Mouse (Mus musculus) liver, embryonic 14.5 days (tissue): ENCODE measurements around the gene H2-Eb1. TPM values are rescaled to one million over a fixed set of nuclear protein-coding genes. Genes with fewer than 3 reads are reported as not detected.

Source experiments
- ATAC-seq: fragments of 200-750 bp; cut with Nextera tagmentation; 2 replicates; pipeline ENCODE4 v1.8.0; 2017; ENCODE audit warnings: moderate number of reproducible peaks, mild to moderate bottlenecking, moderate library complexity; ENCODE audit not compliant: insufficient read depth
- DNase-seq, 3 experiments: peaks; one replicate each; pipeline ENCODE4 v3.0.0-alpha.2; 2012 to 2013; ENCODE audit warnings: low read depth in 3 of 3, low spot score in 3 of 3
- H3K27ac ChIP-seq: fragments of 300-500 bp; sonication (generic); 2 replicates; pipeline ENCODE4 v1.5.1; 2014; ENCODE audit warnings: moderate library complexity, mild to moderate bottlenecking, control low read depth, inconsistent platforms
- H3K27me3 ChIP-seq: fragments of 300-500 bp; sonication (generic); 2 replicates; pipeline ENCODE4 v1.6.1; 2014; ENCODE audit warnings: mild to moderate bottlenecking, low read length, moderate library complexity; ENCODE audit not compliant: control insufficient read depth, insufficient read depth
- H3K36me3 ChIP-seq: fragments of 300-500 bp; sonication (generic); replicated peaks from 2 replicates; pipeline ENCODE4 v1.6.1; 2014; ENCODE audit warnings: low read depth; ENCODE audit not compliant: control insufficient read depth, insufficient read depth
- H3K4me1 ChIP-seq, 2 experiments: fragments of 200-500 bp in 1 of 2; fragments of 300-500 bp in 1 of 2; sonication (generic) in 1 of 2; replicated peaks; 2 replicates each; pipeline ENCODE4 v1.6.1; 2012 to 2014; ENCODE audit warnings: antibody characterized with exemption in 1 of 2, inconsistent platforms in 1 of 2, low read length in 1 of 2; ENCODE audit not compliant: control insufficient read depth in 2 of 2, insufficient read depth in 2 of 2
- H3K4me2 ChIP-seq: fragments of 300-500 bp; sonication (generic); 2 replicates; pipeline ENCODE4 v1.6.1; 2014; ENCODE audit warnings: low read depth, mild to moderate bottlenecking, control low read depth, moderate library complexity
- H3K4me3 ChIP-seq, 2 experiments: fragments of 200-500 bp in 1 of 2; fragments of 300-500 bp in 1 of 2; sonication (generic) in 1 of 2; 2 replicates each; pipeline ENCODE4 v1.5.1; 2012 to 2014; ENCODE audit warnings: low read depth in 2 of 2, low read length in 2 of 2, mild to moderate bottlenecking in 2 of 2, control low read depth in 1 of 2, inconsistent platforms in 1 of 2, moderate library complexity in 1 of 2; ENCODE audit not compliant: insufficient read depth in 1 of 2
- H3K9ac ChIP-seq: fragments of 300-500 bp; sonication (generic); replicated peaks from 2 replicates; pipeline ENCODE4 v1.6.1; 2014; ENCODE audit warnings: mild to moderate bottlenecking, control low read depth, moderate library complexity
- H3K9me3 ChIP-seq: fragments of 300-500 bp; sonication (generic); 2 replicates; pipeline ENCODE4 v1.6.1; 2016; ENCODE audit warnings: low read length, mixed read lengths; ENCODE audit not compliant: control insufficient read depth
- CTCF ChIP-seq: IDR thresholded peaks from 2 replicates; pipeline ENCODE4 v1.5.1; 2016; ENCODE audit warnings: antibody characterized with exemption, low read depth, control low read depth
- EP300 ChIP-seq: IDR thresholded peaks from 2 replicates; pipeline ENCODE4 v1.6.1; 2016; ENCODE audit warnings: antibody characterized with exemption, low read depth
- WGBS: fragments of 180-500 bp; shearing (Covaris S2); extraction: QIAGEN DNeasy Blood & Tissue Kit; methylation state at CpG from one replicate; pipeline ENCODE4 v1.1.7; 2014; ENCODE audit not compliant: insufficient replicate concordance; 5-methylcytosine and 5-hydroxymethylcytosine counted together
- polyA plus RNA-seq, 2 experiments: library from polyadenylated mRNA; depleted of rRNA in 1 of 2; stranded (reverse) in 1 of 2; unstranded in 1 of 2; fragments of >200 nt; fragmentation: Nextera tagmentation in 1 of 2; extraction: Ambion mirVana in 1 of 2; gene quantifications; 2 replicates each; pipeline versions ENCODE4 v1.2.1 to v1.2.3; 2012 to 2014

The H2-Eb1 gene
- polyA plus RNA-seq (2012; rRNA removed) (0.65 and 0.91 TPM in 2 replicates), polyA plus RNA-seq (2014; fragmentation: Nextera tagmentation; extraction: Ambion mirVana) (0.80 and 0.83 TPM in 2 replicates)

- Histone ChIP-seq H3K4me1 (0 out of 4 replicates have a peak, but pooled peaks cover 0 to 2% of the 10 kb centered on the region in 2 experiments), H3K27ac (no peak within 1 kb of the TSS), H3K27me3 (no peaks in the 10 kb centered on the region; the same call in 1 of the 2 replicates), H3K4me2 (no peak within 1 kb of the TSS), H3K9ac (no peak within 1 kb of the TSS), H3K4me3 (no peak within 1 kb of the TSS), H3K36me3 (no peaks in the 10 kb centered on the region), H3K9me3 (no peaks in the 10 kb centered on the region)
- ATAC-seq (peak; percentile 31; the same call in 1 of the 2 replicates), DNase-seq (peak in 2 of 3 experiments; percentile 42 to 44)
- TF ChIP-seq EP300: no peak
- TF ChIP-seq CTCF: no peak
These were observed at the start of gene H2-Eb1 for GRCm38 (mm10) chr17:34305380-34306030. H2-Eb1 (plus strand) TSS chr17:34305867.

GRCm38 (mm10) chr17:34256501-34256900 is 49.2 kb upstream of the H2-Eb1 start:
- WGBS: 58% methylated on average over 5 of the region's 5 CpGs
- ATAC-seq: no peak

GRCm38 (mm10) chr17:34257594-34258375 is 47.9 kb upstream of the H2-Eb1 start, which contains the start of gene H2-Ab1:
H2-Ab1 (plus strand) TSS chr17:34257689.
- no peaks in the 10 kb centered on the region for H3K9me3 ChIP-seq
- H3K9ac ChIP-seq: no peak within 1 kb of the TSS
- 47% methylated on average over 11 of the region's 11 CpGs for WGBS
- H3K27me3 ChIP-seq: peaks cover 4% of the 10 kb centered on the region; the same call in 1 of the 2 replicates
- no peak for TF ChIP-seq EP300
- no peaks in the 10 kb centered on the region for H3K4me1 ChIP-seq
- DNase-seq: no peak
- no peak within 1 kb of the TSS for H3K4me2 ChIP-seq
- ATAC-seq: no peak
- no peak within 1 kb of the TSS for H3K4me3 ChIP-seq
- H3K36me3 ChIP-seq: no peaks in the 10 kb centered on the region
- H3K27ac ChIP-seq: no peak within 1 kb of the TSS

More at GRCm38 (mm10) chr17:34256501-34256900, 49.2 kb upstream of the H2-Eb1 start:
- Histone ChIP-seq H3K9me3 (no peaks in the 10 kb centered on the region), H3K36me3 (no peaks in the 10 kb centered on the region), H3K4me1 (no peaks in the 10 kb centered on the region), H3K27ac (no peak overlapping the region), H3K9ac (no peak overlapping the region), H3K27me3 (no peaks in the 10 kb centered on the region; the same call in 1 of the 2 replicates), H3K4me3 (no peak overlapping the region), H3K4me2 (no peak overlapping the region)
- DNase-seq: no peak
- no peak for TF ChIP-seq EP300

GRCm38 (mm10) chr17:34260551-34260950 is 45.1 kb upstream of the H2-Eb1 start:
- no peak for ATAC-seq
- Histone ChIP-seq H3K36me3 (no peaks in the 10 kb centered on the region), H3K4me1 (peaks cover 0 to 7% of the 10 kb centered on the region in 2 experiments; a peak in 2 of 4 replicates), H3K9ac (no peak overlapping the region), H3K27me3 (peaks cover 29% of the 10 kb centered on the region), H3K4me2 (no peak overlapping the region), H3K9me3 (no peaks in the 10 kb centered on the region), H3K27ac (no peak overlapping the region), H3K4me3 (no peak overlapping the region)
- no peak for DNase-seq
- WGBS: 71% methylated on average over 5 of the region's 5 CpGs
- TF ChIP-seq CTCF (no peak), EP300 (no peak)

- no peak for ATAC-seq
- H3K9me3 ChIP-seq: no peaks in the 10 kb centered on the region
- H3K4me3 ChIP-seq: no peak overlapping the region
- H3K4me1 ChIP-seq: peaks cover 0 to 7% of the 10 kb centered on the region in 2 experiments; a peak in 2 of 4 replicates
- TF ChIP-seq EP300: no peak
- no peak for TF ChIP-seq CTCF
- no peak overlapping the region for H3K4me2 ChIP-seq
- WGBS: 20% methylated on average over 4 of the region's 4 CpGs
- H3K36me3 ChIP-seq: no peaks in the 10 kb centered on the region
- peaks cover 30% of the 10 kb centered on the region for H3K27me3 ChIP-seq
- no peak overlapping the region for H3K27ac ChIP-seq
- DNase-seq: peak in 1 of 3 experiments; percentile 40
- H3K9ac ChIP-seq: no peak overlapping the region
These were observed 44.2 kb upstream of the H2-Eb1 start for GRCm38 (mm10) chr17:34261502-34261901.
